Mouse (Mus musculus) megakaryocyte, embryonic 14.5 days (primary cell): ENCODE results near the gene Snx10.

Experiments
- FLI1 ChIP-seq: IDR thresholded peaks from 2 replicates; pipeline ENCODE4 v1.6.1; 2012; ENCODE audit warnings: low read length, inconsistent platforms, mixed read lengths
- GATA1 ChIP-seq: IDR thresholded peaks from 3 replicates; pipeline ENCODE4 v1.6.1; 2012; ENCODE audit warnings: mixed read lengths, low read length, inconsistent platforms, borderline replicate concordance

DNA sequence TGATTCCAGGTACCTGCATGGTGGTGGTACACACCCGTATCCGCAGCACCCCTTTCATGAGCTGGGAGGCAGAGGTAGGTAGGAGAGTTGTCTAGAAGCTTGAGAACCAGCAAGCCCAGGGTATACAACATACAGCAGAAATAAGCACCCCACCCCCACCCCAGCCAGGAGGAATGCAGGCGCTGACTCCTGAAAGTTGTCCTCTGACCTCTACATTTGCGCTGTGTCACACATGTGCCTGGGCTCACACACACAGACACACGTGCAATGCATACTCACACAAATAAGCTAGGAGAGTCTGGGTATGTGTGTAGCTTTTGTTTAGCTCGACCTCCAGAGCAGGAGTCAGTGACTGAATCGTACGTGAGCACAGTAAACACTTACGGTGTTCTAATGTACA, 76.7 kb downstream of the Snx10 start:
- TF ChIP-seq GATA1 (no peak), FLI1 (no peak)
